Mouse (Mus musculus) T-helper 1 cell (primary cell): ENCODE results near the gene Ndufaf2.

Source experiments
- in situ Hi-C: fragments of 300-600 bp; cut with MboI, MseI; formaldehyde crosslinking; loops from one replicate; pipeline ENCODE4 v1.15.1; 2025; ENCODE audit warnings: high pct_unique_total_duplicates

Gene Ndufaf2

DNA sequence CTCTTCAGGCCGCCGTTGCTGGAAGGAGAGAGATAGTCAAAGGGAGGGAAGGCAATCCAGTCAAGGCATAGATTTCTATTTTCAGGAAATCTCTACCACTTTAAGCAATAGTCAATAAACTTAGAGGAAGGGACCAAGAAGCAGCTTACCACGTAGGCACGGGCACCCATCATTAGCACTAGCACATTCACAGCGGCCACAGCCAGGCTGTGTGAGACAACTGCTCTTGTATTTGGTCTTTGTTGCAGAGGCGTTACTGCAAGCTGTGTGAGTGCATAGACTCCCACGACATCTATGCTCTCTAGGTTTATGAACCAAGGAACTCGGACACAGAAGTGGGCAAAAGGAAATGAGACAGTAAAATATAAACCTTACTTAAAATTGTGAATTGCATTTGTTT, 14.3 kb downstream of the Ndufaf2 start:
- in situ Hi-C loops: no loop called here

- in situ Hi-C loops: no loop called here
Measured at GRCm38 (mm10) chr13:108138403-108138977, 19.9 kb downstream of the Ndufaf2 start.

GRCm38 (mm10) chr13:108135617-108136016, 22.8 kb downstream of the Ndufaf2 start:
- in situ Hi-C loops: no loop called here

- in situ Hi-C loops: no loop called here
Measured at GRCm38 (mm10) chr13:108132031-108132819, 26.2 kb downstream of the Ndufaf2 start.

GRCm38 (mm10) chr13:108130737-108131136, 27.7 kb downstream of the Ndufaf2 start:
- in situ Hi-C loops: no loop called here

GRCm38 (mm10) chr13:108129070-108129469, 29.4 kb downstream of the Ndufaf2 start:
- in situ Hi-C loops: no loop called here

DNA sequence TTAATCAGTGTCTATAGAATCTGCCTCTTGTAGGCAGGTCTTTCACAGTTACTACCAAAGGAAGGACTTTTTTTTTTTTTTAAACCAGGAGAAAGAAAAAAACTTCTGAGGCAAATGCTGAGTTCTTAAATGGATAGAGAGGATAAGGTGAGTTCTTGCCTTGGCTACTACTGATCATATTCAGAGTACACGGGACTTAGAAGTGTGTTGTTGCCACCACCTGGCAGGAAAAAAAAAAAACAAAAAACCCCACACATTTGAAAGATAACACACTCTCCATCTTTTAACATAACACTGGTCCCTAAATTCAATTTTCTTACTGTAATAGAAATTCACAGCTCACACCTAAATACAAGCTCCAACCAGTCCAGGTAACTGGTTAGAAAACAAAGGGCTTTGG, 30.5 kb downstream of the Ndufaf2 start:
- in situ Hi-C loops: no loop called here

DNA sequence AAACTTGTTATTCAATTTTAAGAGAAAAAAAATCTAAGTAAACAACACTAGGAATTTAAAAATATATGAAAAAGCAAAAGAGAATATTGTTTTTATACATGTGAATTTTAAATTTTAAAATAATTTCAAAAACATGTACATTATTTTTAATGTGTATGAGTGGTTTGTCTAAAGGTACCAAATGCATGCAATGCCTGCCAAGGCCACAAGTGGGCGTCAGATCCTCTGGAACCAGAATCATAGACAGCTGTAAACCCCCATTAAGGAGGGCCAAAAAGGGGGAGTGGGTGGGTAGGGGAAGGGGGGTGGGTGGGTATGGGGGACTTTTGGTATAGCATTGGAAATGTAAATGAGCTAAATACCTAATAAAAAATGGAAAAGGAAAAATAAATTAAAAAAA, 31.3 kb downstream of the Ndufaf2 start:
- in situ Hi-C loops: no loop called here

DNA sequence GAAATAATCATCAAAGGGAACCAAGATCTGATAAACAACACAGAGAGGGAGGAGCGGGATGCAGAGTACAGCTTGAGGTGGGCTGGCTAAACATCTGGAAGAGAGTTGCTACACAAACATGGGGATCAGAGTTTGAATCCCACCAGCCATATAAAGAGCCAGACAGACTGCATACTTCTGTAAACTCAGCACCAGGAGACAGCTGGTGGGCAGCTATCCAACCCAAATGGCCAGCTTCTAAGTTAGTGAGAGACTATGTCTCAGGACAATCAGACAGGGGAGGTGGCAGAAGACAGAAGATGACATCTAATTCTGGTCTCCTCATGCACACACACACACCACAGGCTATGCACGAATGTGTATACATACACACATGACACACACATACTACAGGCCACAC, 32.2 kb downstream of the Ndufaf2 start:
- in situ Hi-C loops: no loop called here

- in situ Hi-C loops: no loop called here
Measured at GRCm38 (mm10) chr13:108124096-108124495, 34.3 kb downstream of the Ndufaf2 start.

GRCm38 (mm10) chr13:108123109-108123723, 35.2 kb downstream of the Ndufaf2 start:
- in situ Hi-C loops: no loop called here

GRCm38 (mm10) chr13:108119411-108120310, 38.8 kb downstream of the Ndufaf2 start:
- in situ Hi-C loops: no loop called here

GRCm38 (mm10) chr13:108118188-108118587, 40.2 kb downstream of the Ndufaf2 start:
- in situ Hi-C loops: no loop called here

DNA sequence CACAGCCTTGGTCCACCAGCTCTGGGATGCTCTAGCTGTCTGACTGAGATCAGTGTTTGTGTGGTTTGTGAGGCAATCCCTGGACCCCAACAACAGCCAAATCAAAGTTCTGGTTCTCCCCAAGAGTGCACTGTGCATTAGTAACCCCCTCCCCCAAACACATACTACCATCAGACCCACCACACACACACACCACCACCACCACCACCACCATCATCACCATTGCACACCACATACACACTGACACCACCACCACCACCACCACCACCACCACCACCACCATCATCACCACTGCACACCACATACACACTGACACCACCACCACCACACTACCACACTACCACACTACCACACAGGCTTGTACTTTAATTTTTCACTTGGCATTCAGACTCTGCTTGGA, 40.8 kb downstream of the Ndufaf2 start:
- in situ Hi-C loops: no loop called here

DNA sequence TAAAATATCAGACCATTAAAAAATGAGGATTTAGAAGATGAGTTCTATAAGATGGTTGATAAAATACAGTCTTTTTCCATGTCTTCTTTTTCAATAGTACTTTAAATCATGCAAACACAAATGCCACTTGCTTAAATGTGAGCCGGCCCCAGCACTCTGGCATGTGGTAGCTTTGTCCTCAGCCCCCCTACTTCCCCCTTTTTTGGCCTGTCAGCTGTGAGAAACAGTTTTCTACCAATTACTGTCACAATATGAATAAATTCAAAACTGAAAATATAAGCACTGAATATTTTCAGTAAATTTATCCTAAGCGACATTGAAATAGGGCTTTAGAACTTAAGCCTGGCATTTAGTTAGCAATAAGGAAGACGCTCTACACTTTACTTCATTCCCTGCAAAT, 44.2 kb downstream of the Ndufaf2 start:
- in situ Hi-C loops: no loop called here

- in situ Hi-C loops: no loop called here
Measured at GRCm38 (mm10) chr13:108113536-108113935, 44.9 kb downstream of the Ndufaf2 start.

- in situ Hi-C loops: no loop called here
Measured at GRCm38 (mm10) chr13:108110929-108111328, 47.5 kb downstream of the Ndufaf2 start.

GRCm38 (mm10) chr13:108100700-108101099, 57.7 kb downstream of the Ndufaf2 start:
- in situ Hi-C loops: no loop called here

GRCm38 (mm10) chr13:108096446-108096845, 62.0 kb downstream of the Ndufaf2 start:
- in situ Hi-C loops: no loop called here

DNA sequence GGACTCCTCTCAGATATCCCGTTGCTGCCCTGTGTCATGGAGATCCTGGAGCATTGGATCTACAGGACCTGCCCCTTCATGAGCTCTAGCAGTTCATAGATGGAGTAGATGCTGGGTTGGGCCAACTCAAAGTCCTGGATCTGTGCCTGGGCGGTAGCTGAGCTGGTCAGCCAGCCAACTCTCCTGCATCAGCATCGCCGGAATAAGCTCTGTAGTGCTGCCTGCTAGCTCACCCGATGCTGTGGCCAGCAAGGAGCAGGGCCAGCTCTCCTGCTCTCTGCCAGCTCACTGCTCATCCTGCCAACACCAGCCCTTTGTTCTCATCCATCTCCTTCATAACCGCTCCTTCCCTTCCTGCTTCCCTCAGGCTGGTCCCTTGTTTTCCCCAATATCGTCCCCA, 62.8 kb downstream of the Ndufaf2 start:
- in situ Hi-C loops: no loop called here

GRCm38 (mm10) chr13:108094681-108095080, 63.7 kb downstream of the Ndufaf2 start:
- in situ Hi-C loops: no loop called here

DNA sequence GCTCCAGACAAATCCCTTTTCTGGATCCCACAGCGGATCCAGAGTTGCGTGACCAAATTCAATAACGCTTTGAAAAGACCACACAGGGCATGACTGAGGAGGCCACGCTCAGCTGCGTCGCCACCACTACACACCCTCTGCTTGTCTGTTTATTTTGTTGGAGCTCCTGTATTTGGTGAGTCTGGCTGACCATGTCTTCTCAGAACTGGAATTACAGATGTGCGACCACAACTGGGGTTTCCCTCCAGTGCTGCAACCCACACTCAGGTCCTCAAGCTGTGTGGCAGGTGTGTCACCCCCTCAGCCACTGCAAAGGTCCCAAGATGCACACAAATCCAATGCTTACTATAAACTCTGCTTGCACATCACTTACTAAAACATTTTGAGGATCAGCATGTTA, 66.1 kb downstream of the Ndufaf2 start:
- in situ Hi-C loops: no loop called here
